Mouse (Mus musculus): ENCODE data around the gene Frmd4b. TPM values are rescaled to one million over a fixed set of nuclear protein-coding genes. Genes with fewer than 3 reads are reported as not detected.

Gene Frmd4b
- polyA plus RNA-seq, 1 experiment from 2014 or later, result 14.0 TPM

- H3K27me3 ChIP-seq, result peaks cover 39% of the 10 kb centered on the region
- H3K4me2 ChIP-seq (replicated peaks), result peak overlapping the region; percentile 97
- H3K4me1 ChIP-seq, result peaks cover 35% of the 10 kb centered on the region
- ATAC-seq (ENCODE audit: low FRiP score, low read depth), result no peak
- peak overlapping the region; percentile 50 for H3K4me3 ChIP-seq
- H3K36me3 ChIP-seq, result no peaks in the 10 kb centered on the region
- WGBS, result 14% methylated on average over 8 of the region's 8 CpGs
- H3K9ac ChIP-seq, result no peak overlapping the region
- H3K9me3 ChIP-seq, result no peaks in the 10 kb centered on the region
- no peak overlapping the region for H3K27ac ChIP-seq
Measured at GRCm38 (mm10) chr6:97488280-97488679, 129.1 kb downstream of the Frmd4b start.

GRCm38 (mm10) chr6:97487535-97488081 lies 129.7 kb downstream of the Frmd4b start:
- WGBS, result 1% methylated on average over 40 of the region's 40 CpGs
- H3K36me3 ChIP-seq, result no peaks in the 10 kb centered on the region
- H3K4me1 ChIP-seq, result peaks cover 35% of the 10 kb centered on the region
- H3K27ac ChIP-seq, result no peak overlapping the region
- H3K27me3 ChIP-seq, result peaks cover 39% of the 10 kb centered on the region
- peak overlapping the region; percentile 50 for H3K4me3 ChIP-seq
- H3K9me3 ChIP-seq, result no peaks in the 10 kb centered on the region
- H3K9ac ChIP-seq, result peak overlapping the region; percentile 69
- peak; percentile 59; the same call in 1 of the 2 replicates for ATAC-seq (ENCODE audit: low FRiP score, low read depth)
- peak overlapping the region; percentile 97 for H3K4me2 ChIP-seq (replicated peaks)

GRCm38 (mm10) chr6:97486813-97487361 lies 130.5 kb downstream of the Frmd4b start:
- H3K4me2 ChIP-seq (replicated peaks), result peak overlapping the region; percentile 97
- H3K4me1 ChIP-seq, result peaks cover 35% of the 10 kb centered on the region
- peaks cover 39% of the 10 kb centered on the region for H3K27me3 ChIP-seq
- H3K27ac ChIP-seq, result no peak overlapping the region
- ATAC-seq (ENCODE audit: low FRiP score, low read depth), result no peak
- H3K36me3 ChIP-seq, result no peaks in the 10 kb centered on the region
- 14% methylated on average over 11 of the region's 11 CpGs for WGBS
- H3K9me3 ChIP-seq, result no peaks in the 10 kb centered on the region
- peak overlapping the region; percentile 50 for H3K4me3 ChIP-seq
- H3K9ac ChIP-seq, result peak overlapping the region; percentile 69

DNA sequence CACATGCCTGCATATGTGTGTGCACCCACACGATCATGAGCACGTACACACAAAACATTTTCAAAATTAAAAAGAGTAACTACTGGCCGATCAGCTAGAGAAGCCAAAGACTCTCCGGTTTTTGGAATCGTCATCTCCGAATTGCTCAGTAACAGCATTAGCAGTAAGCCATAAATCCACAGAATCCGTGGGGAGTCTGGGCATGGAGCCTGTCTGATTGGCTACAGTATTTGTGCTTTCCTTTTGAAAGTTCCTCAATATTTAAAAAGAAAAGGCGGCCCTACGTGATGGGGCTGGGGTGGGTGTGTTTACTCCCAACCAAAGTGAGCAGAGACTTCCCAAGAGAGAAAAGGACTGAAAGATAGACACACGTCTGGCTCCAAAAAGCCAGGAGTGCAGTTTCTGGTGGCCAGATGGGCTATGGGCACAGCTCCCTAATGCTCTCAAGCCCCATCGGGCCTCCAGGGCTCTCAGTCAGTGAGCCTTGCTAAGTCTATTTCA lies 131.4 kb downstream of the Frmd4b start:
- WGBS, result 49% methylated on average over 11 of the region's 11 CpGs
- ATAC-seq (ENCODE audit: low FRiP score, low read depth), result no peak
- H3K4me3 ChIP-seq, result no peak overlapping the region
- no peak overlapping the region for H3K9ac ChIP-seq
- H3K4me2 ChIP-seq (replicated peaks), result no peak overlapping the region; the same call in 1 of the 2 replicates
- no peaks in the 10 kb centered on the region for H3K9me3 ChIP-seq
- H3K4me1 ChIP-seq, result peaks cover 35% of the 10 kb centered on the region
- no peak overlapping the region for H3K27ac ChIP-seq
- peaks cover 39% of the 10 kb centered on the region for H3K27me3 ChIP-seq
- no peaks in the 10 kb centered on the region for H3K36me3 ChIP-seq

GRCm38 (mm10) chr6:97481912-97482311 lies 135.4 kb downstream of the Frmd4b start:
- H3K27ac ChIP-seq, result no peak overlapping the region
- no peak for ATAC-seq (ENCODE audit: low FRiP score, low read depth)
- H3K9ac ChIP-seq, result no peak overlapping the region
- no peaks in the 10 kb centered on the region for H3K9me3 ChIP-seq
- peaks cover 17% of the 10 kb centered on the region for H3K27me3 ChIP-seq
- H3K4me3 ChIP-seq, result no peak overlapping the region
- no peaks in the 10 kb centered on the region for H3K36me3 ChIP-seq
- no peak overlapping the region for H3K4me2 ChIP-seq (replicated peaks)
- WGBS, result 81% methylated on average over 6 of the region's 6 CpGs
- H3K4me1 ChIP-seq, result peaks cover 20% of the 10 kb centered on the region

GRCm38 (mm10) chr6:97478981-97479860 lies 138.1 kb downstream of the Frmd4b start:
- 0 out of 2 replicates have a peak, but pooled peaks cover 5% of the 10 kb centered on the region for H3K4me1 ChIP-seq
- H3K36me3 ChIP-seq, result no peaks in the 10 kb centered on the region
- no peak for ATAC-seq (ENCODE audit: low FRiP score, low read depth)
- H3K27ac ChIP-seq, result no peak overlapping the region
- 54% methylated on average over 19 of the region's 19 CpGs for WGBS
- no peak overlapping the region for H3K4me2 ChIP-seq (replicated peaks)
- no peaks in the 10 kb centered on the region for H3K27me3 ChIP-seq
- no peak overlapping the region for H3K4me3 ChIP-seq
- no peaks in the 10 kb centered on the region for H3K9me3 ChIP-seq
- H3K9ac ChIP-seq, result no peak overlapping the region

DNA sequence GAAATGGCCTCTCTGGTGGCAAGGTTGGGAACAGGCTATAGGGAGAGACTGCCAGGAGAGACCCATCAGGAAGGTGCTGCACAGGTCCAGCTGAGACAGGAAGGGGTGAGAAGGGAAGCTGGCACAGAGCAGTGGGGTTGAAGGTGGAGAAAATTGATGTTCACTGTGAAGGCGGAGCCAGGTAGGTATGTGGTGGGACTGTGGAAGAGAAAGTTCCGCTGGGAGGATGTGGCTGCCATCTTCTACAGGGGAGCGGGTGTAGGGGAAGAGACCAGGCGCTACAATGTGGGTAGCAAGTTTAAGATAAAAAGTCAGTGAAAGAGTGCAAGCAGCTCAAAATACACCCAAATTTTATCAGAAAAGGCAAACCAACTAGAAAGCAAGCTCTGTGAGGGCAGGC lies 143.7 kb downstream of the Frmd4b start:
- 93% methylated on average over 4 of the region's 4 CpGs for WGBS
- Histone ChIP-seq H3K36me3 (no peaks in the 10 kb centered on the region), H3K9ac (no peak overlapping the region), H3K9me3 (no peaks in the 10 kb centered on the region), H3K27ac (no peak overlapping the region), H3K4me2 (replicated peaks) (no peak overlapping the region), H3K4me3 (no peak overlapping the region), H3K27me3 (no peaks in the 10 kb centered on the region), H3K4me1 (no peaks in the 10 kb centered on the region)
- no peak for ATAC-seq (ENCODE audit: low FRiP score, low read depth)

- no peak for ATAC-seq (ENCODE audit: low FRiP score, low read depth)
- 84% methylated on average over 4 of the region's 4 CpGs for WGBS
- Histone ChIP-seq H3K36me3 (no peaks in the 10 kb centered on the region), H3K27ac (no peak overlapping the region), H3K9me3 (peaks cover 1% of the 10 kb centered on the region; the same call in 1 of the 2 replicates), H3K4me2 (replicated peaks) (no peak overlapping the region), H3K4me1 (no peaks in the 10 kb centered on the region), H3K9ac (no peak overlapping the region), H3K4me3 (no peak overlapping the region), H3K27me3 (no peaks in the 10 kb centered on the region)
Measured at GRCm38 (mm10) chr6:97472873-97473550, 144.3 kb downstream of the Frmd4b start.

DNA sequence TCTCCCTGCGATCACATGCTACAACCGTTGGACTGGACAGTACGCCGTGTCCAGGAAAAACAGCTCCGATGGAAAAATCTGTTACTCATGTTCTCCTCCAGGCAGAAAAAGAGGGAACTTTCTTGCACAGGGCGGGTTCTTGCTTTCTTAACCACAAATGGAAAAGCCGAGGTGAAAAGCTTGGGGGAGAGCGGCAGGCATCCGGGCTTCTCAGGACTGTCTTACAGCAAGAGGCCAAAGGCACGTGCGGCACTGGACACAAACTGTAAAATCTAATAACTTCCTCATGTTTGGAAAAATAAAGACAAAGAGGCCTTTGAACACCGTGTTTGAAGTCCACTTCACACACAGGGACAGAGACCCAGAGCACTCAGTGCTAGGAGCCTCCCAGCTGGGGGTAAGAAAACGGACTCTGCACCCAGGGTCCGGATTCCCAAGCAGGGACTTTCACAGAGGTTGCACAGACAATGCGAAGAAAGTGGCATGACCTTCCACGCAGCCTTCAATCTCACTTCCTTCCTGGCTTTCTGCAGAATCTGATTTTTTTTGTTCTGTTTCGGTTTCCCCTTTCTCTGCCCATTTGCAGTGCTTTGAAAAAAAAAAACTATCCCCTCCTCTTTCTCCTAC lies 153.3 kb downstream of the Frmd4b start:
- H3K4me1 ChIP-seq, result peaks cover 14% of the 10 kb centered on the region
- no peak overlapping the region for H3K4me3 ChIP-seq
- peak overlapping the region; percentile 69; the same call in 1 of the 2 replicates for H3K27ac ChIP-seq
- H3K9me3 ChIP-seq, result peaks cover 3% of the 10 kb centered on the region; the same call in 1 of the 2 replicates
- H3K9ac ChIP-seq, result 0 out of 2 replicates have a peak overlapping the region, but pooled peaks have one; percentile 5
- ATAC-seq (ENCODE audit: low FRiP score, low read depth), result peak; percentile 44; the same call in 1 of the 2 replicates
- 28% methylated on average over 17 of the region's 17 CpGs for WGBS
- H3K4me2 ChIP-seq (replicated peaks), result peak overlapping the region; percentile 42
- no peaks in the 10 kb centered on the region for H3K36me3 ChIP-seq
- H3K27me3 ChIP-seq, result no peaks in the 10 kb centered on the region

- no peak overlapping the region for H3K27ac ChIP-seq
- ATAC-seq (ENCODE audit: low FRiP score, low read depth), result no peak
- H3K9me3 ChIP-seq, result no peaks in the 10 kb centered on the region
- no peak overlapping the region for H3K9ac ChIP-seq
- peaks cover 21% of the 10 kb centered on the region for H3K4me1 ChIP-seq
- no peak overlapping the region for H3K4me3 ChIP-seq
- no peaks in the 10 kb centered on the region for H3K36me3 ChIP-seq
- no peak overlapping the region for H3K4me2 ChIP-seq (replicated peaks)
- H3K27me3 ChIP-seq, result no peaks in the 10 kb centered on the region
Measured at GRCm38 (mm10) chr6:97462421-97462820, 154.9 kb downstream of the Frmd4b start.

DNA sequence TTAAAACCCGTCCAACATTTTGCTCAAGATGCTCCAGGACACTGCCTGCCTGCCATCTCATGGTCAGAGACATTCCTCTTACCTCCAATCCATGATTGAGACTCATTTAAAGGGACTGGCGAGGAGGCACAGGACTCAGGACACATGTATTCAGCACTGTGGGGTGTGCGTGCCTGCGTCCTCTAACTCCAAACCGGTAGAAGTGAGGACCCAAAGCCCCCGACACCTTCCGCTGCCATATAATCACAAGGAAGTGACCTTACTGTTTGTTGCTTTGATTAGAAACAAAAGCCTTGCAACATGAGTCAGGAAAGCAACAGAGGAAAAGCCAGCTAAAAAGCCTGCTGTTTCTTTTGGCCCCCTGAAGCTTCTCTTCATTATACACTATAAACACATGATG lies 158.2 kb downstream of the Frmd4b start:
- H3K4me3 ChIP-seq, result no peak overlapping the region
- no peak for ATAC-seq (ENCODE audit: low FRiP score, low read depth)
- H3K27ac ChIP-seq, result no peak overlapping the region
- H3K4me2 ChIP-seq (replicated peaks), result no peak overlapping the region
- no peaks in the 10 kb centered on the region for H3K9me3 ChIP-seq
- WGBS, result 49% methylated on average over 7 of the region's 7 CpGs
- no peak overlapping the region for H3K9ac ChIP-seq
- no peaks in the 10 kb centered on the region for H3K36me3 ChIP-seq
- no peaks in the 10 kb centered on the region for H3K27me3 ChIP-seq
- peaks cover 19% of the 10 kb centered on the region for H3K4me1 ChIP-seq
